Mouse (Mus musculus) layer of hippocampus, adult 18-20 months (tissue): Measurements from ENCODE around the gene Rps11. TPM values are rescaled to one million over a fixed set of nuclear protein-coding genes. Genes with fewer than 3 reads are reported as not detected.
"Not testable (repeated sequence)": the region's sequence is repeated elsewhere in the genome, so short reads cannot be mapped to it uniquely, and the experiment has no call there.

ENCODE experiments used
- DNase-seq, 2 experiments: peaks; one replicate each; pipeline ENCODE4 v3.0.0; 2022; ENCODE audit warnings: low spot score in 2 of 2
- total RNA-seq, 2 experiments: library from RNA; stranded (reverse); gene quantifications; 2 replicates each; pipeline ENCODE4 v1.2.3; 2021

Gene Rps11
- total RNA-seq, 2 experiments from 2014 or later, result 481 to 486 TPM

GRCm38 (mm10) chr7:45134544-45135026 is 10.3 kb upstream of the Rps11 start:
- DNase-seq, result no peak

GRCm38 (mm10) chr7:45133446-45134159 is 9.4 kb upstream of the Rps11 start:
- no peak for DNase-seq

- DNase-seq, result no peak
Observed at GRCm38 (mm10) chr7:45131850-45132249, 7.6 kb upstream of the Rps11 start.

- DNase-seq, result no peak
Observed at GRCm38 (mm10) chr7:45129776-45130512, 5.7 kb upstream of the Rps11 start.

GRCm38 (mm10) chr7:45129318-45129717 is 5.1 kb upstream of the Rps11 start:
- no peak for DNase-seq

GRCm38 (mm10) chr7:45128624-45129246 is 4.5 kb upstream of the Rps11 start, which contains the start of gene Rpl13a:
Gene Rpl13a (minus strand): TSS chr7:45128761.
- peak; percentile 99 to 100 for DNase-seq

- DNase-seq, result no peak
Observed at GRCm38 (mm10) chr7:45127700-45128224, 3.5 kb upstream of the Rps11 start.

GRCm38 (mm10) chr7:45126844-45127699 is 2.8 kb upstream of the Rps11 start:
- no peak for DNase-seq

- DNase-seq, result no peak
Observed at GRCm38 (mm10) chr7:45126147-45126843, 2.1 kb upstream of the Rps11 start.

- not testable (repeated sequence) for DNase-seq
Observed at GRCm38 (mm10) chr7:45125649-45126048, 1.4 kb upstream of the Rps11 start.

GRCm38 (mm10) chr7:45125144-45125600 is 933 bp upstream of the Rps11 start:
- DNase-seq, result no peak

GRCm38 (mm10) chr7:45123186-45123570 is 1.1 kb downstream of the Rps11 start:
- DNase-seq, result no peak

- DNase-seq, result no peak
Observed at GRCm38 (mm10) chr7:45122561-45123185, 1.6 kb downstream of the Rps11 start.

- DNase-seq, result no peak
Observed at GRCm38 (mm10) chr7:45121966-45122365, 2.3 kb downstream of the Rps11 start.

- no peak for DNase-seq
Observed at GRCm38 (mm10) chr7:45121404-45121803, 2.8 kb downstream of the Rps11 start.

- no peak for DNase-seq
Observed at GRCm38 (mm10) chr7:45119780-45120709, 4.2 kb downstream of the Rps11 start.

GRCm38 (mm10) chr7:45118336-45118735 is 5.9 kb downstream of the Rps11 start:
- no peak for DNase-seq

- DNase-seq, result no peak
Observed at GRCm38 (mm10) chr7:45117566-45117965, 6.7 kb downstream of the Rps11 start.
